Mouse (Mus musculus) lung, embryonic 15.5 days (tissue): ENCODE results near the gene Ccl24. TPM values are rescaled to one million over a fixed set of nuclear protein-coding genes. Genes with fewer than 3 reads are reported as not detected.

ENCODE experiments used
- ATAC-seq: fragments of 200-750 bp; cut with Nextera tagmentation; 2 replicates; pipeline ENCODE4 v1.8.0; 2017; ENCODE audit warnings: moderate number of reproducible peaks, borderline replicate concordance; ENCODE audit not compliant: low FRiP score, low TSS enrichment; ENCODE audit errors: extremely low read depth
- H3K27ac ChIP-seq: fragments of 300-500 bp; sonication (generic); 2 replicates; pipeline ENCODE4 v1.5.1; 2015; ENCODE audit warnings: moderate library complexity, mild to moderate bottlenecking, inconsistent platforms
- H3K27me3 ChIP-seq: fragments of 300-500 bp; sonication (generic); 2 replicates; pipeline ENCODE4 v1.6.1; 2015; ENCODE audit warnings: inconsistent platforms
- H3K36me3 ChIP-seq: fragments of 300-500 bp; sonication (generic); 2 replicates; pipeline ENCODE4 v1.6.1; 2015; ENCODE audit warnings: inconsistent platforms
- H3K4me1 ChIP-seq: fragments of 300-500 bp; sonication (generic); 2 replicates; pipeline ENCODE4 v1.6.1; 2015; ENCODE audit warnings: inconsistent platforms
- H3K4me2 ChIP-seq: fragments of 300-500 bp; sonication (generic); 2 replicates; pipeline ENCODE4 v1.6.1; 2015; ENCODE audit warnings: inconsistent platforms, mild to moderate bottlenecking, moderate library complexity
- H3K4me3 ChIP-seq: fragments of 300-500 bp; sonication (generic); 2 replicates; pipeline ENCODE4 v1.5.1; 2015; ENCODE audit warnings: mild to moderate bottlenecking, inconsistent platforms
- H3K9ac ChIP-seq: fragments of 300-500 bp; sonication (generic); 2 replicates; pipeline ENCODE4 v1.6.1; 2015; ENCODE audit warnings: inconsistent platforms
- H3K9me3 ChIP-seq: fragments of 300-500 bp; sonication (generic); 2 replicates; pipeline ENCODE4 v1.6.1; 2016; ENCODE audit warnings: inconsistent platforms
- WGBS: fragments of 180-500 bp; shearing (Covaris S2); methylation state at CpG from one replicate; pipeline ENCODE4 v1.1.7; 2015; 5-methylcytosine and 5-hydroxymethylcytosine counted together
- polyA plus RNA-seq: library from polyadenylated mRNA; unstranded; fragments of >200 nt; fragmentation: Nextera tagmentation; extraction: Ambion mirVana; gene quantifications from 2 replicates; pipeline ENCODE4 v1.2.1, GENCODE M21; 2015

Ccl24 gene
- polyA plus RNA-seq, 1 experiment from 2014 or later = 4.0 TPM

DNA sequence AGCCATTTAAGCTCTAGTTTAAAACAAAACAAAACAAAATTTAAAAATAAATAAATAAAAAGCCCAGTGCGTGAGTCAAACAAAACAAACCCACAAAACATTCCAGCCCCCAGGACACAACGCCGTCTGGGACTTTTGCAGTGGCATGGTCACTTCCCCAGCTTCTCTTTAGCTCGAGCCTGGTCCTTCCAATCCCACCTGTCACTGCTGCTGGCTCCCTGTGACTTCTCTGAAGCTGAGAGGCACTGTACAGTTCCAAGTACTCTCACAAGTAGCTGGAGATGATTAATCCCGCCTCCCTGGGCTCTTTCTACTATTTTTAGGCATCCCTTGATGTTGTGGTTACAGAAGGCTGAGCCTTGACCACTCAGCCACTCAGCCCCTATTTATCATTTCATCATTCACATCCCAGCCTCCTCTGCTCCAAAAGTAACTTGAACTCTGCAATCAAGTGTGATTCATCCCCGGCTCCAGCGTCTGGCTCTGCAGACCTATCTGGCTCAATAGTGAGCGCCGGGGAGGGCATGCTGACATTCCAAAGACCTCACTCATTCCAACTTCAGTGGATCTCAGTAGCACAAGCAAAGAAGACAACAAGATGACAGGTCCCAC lies 50.6 kb downstream of the Ccl24 start:
- no peaks in the 10 kb centered on the region for H3K9me3 ChIP-seq
- no peak overlapping the region for H3K4me3 ChIP-seq
- H3K36me3 ChIP-seq = no peaks in the 10 kb centered on the region
- peaks cover 21% of the 10 kb centered on the region; the same call in 1 of the 2 replicates for H3K4me1 ChIP-seq
- H3K9ac ChIP-seq = no peak overlapping the region
- 0 out of 2 replicates have a peak, but pooled peaks have one; percentile 39 for ATAC-seq
- no peak overlapping the region for H3K4me2 ChIP-seq
- H3K27ac ChIP-seq = no peak overlapping the region
- WGBS = 60% methylated on average over 9 of the region's 9 CpGs
- no peaks in the 10 kb centered on the region for H3K27me3 ChIP-seq

Other genes with a start within 250 kb of the Ccl24 start
- not detected in 2 replicates for gene Fkbp6, start 223.0 kb downstream of the Ccl24 start, polyA plus RNA-seq
- gene Trim50, start 219.8 kb downstream of the Ccl24 start, polyA plus RNA-seq = not detected in 2 replicates
- 34.8 and 37.5 TPM in 2 replicates for gene Nsun5, start 203.1 kb downstream of the Ccl24 start, polyA plus RNA-seq
- gene Pom121, start 178.5 kb downstream of the Ccl24 start, polyA plus RNA-seq = 12.4 and 12.8 TPM in 2 replicates
- 30.6 and 33.7 TPM in 2 replicates for gene Hip1, start 27.9 kb downstream of the Ccl24 start, polyA plus RNA-seq
- not detected in 2 replicates for gene Ccl26, start 9.5 kb downstream of the Ccl24 start, polyA plus RNA-seq
- 33.8 and 42.7 TPM in 2 replicates for gene Rhbdd2, start 59.6 kb upstream of the Ccl24 start, polyA plus RNA-seq
- gene Por, start 97.0 kb upstream of the Ccl24 start, polyA plus RNA-seq = 64.5 and 67.8 TPM in 2 replicates
- gene Tmem120a, start 171.4 kb upstream of the Ccl24 start, polyA plus RNA-seq = 37.7 and 38.3 TPM in 2 replicates
- gene Styxl1, start 205.3 kb upstream of the Ccl24 start, polyA plus RNA-seq = 0.24 and 0.57 TPM in 2 replicates
- 452 and 462 TPM in 2 replicates for gene Mdh2, start 205.4 kb upstream of the Ccl24 start, polyA plus RNA-seq
- gene Srrm3, start 233.8 kb upstream of the Ccl24 start, polyA plus RNA-seq = 0.20 and 0.64 TPM in 2 replicates